Mouse (Mus musculus) C2C12 (cell line): ENCODE data around the gene Lgi4. TPM values are rescaled to one million over a fixed set of nuclear protein-coding genes. Genes with fewer than 3 reads are reported as not detected.

Source experiments
- H3K27me3 ChIP-seq: one replicate; pipeline ENCODE4 v1.6.1; 2011; ENCODE audit not compliant: control insufficient read depth, insufficient read depth, insufficient read length
- H3K36me3 ChIP-seq: one replicate; pipeline ENCODE4 v1.6.1; 2011; ENCODE audit not compliant: control insufficient read depth, insufficient read depth
- H3K4me3 ChIP-seq: one replicate; pipeline ENCODE4 v1.5.1; 2011; ENCODE audit warnings: mild to moderate bottlenecking, control low read depth; ENCODE audit not compliant: poor library complexity, insufficient read depth, severe bottlenecking
- H3K79me2 ChIP-seq: one replicate; pipeline ENCODE4 v1.6.1; 2011; ENCODE audit not compliant: control insufficient read depth, insufficient read depth
- H3K79me3 ChIP-seq: one replicate; pipeline ENCODE4 v1.6.1; 2011; ENCODE audit warnings: low read depth, control low read depth
- H3ac ChIP-seq: one replicate; pipeline ENCODE3; 2011; ENCODE audit warnings: low read depth; ENCODE audit not compliant: control insufficient read depth, insufficient read length
- CEBPB ChIP-seq: IDR thresholded peaks from one replicate; pipeline ENCODE4 v1.6.1; 2011; ENCODE audit warnings: low read depth, mild to moderate bottlenecking, control low read depth, moderate library complexity
- CTCF ChIP-seq: IDR thresholded peaks from one replicate; pipeline ENCODE4 v1.5.1; 2011; ENCODE audit not compliant: control insufficient read depth, insufficient read depth, insufficient read length
- FOSL1 ChIP-seq: IDR thresholded peaks from one replicate; pipeline ENCODE4 v1.8.0; 2011; ENCODE audit warnings: mild to moderate bottlenecking, low read length; ENCODE audit not compliant: poor library complexity, insufficient read depth, severe bottlenecking
- MAX ChIP-seq: IDR thresholded peaks from one replicate; pipeline ENCODE4 v1.6.1; 2011; ENCODE audit warnings: mild to moderate bottlenecking, control low read depth
- MYOD1 ChIP-seq: IDR thresholded peaks from one replicate; pipeline ENCODE4 v1.6.1; 2011; ENCODE audit warnings: low read depth; ENCODE audit not compliant: control insufficient read depth, insufficient read length
- MYOG ChIP-seq: IDR thresholded peaks from one replicate; pipeline ENCODE4 v1.6.1; 2011; ENCODE audit not compliant: control insufficient read depth, insufficient read length; ENCODE audit errors: extremely low read depth
- USF1 ChIP-seq: IDR thresholded peaks from one replicate; pipeline ENCODE4 v1.6.1; 2011; ENCODE audit warnings: low read depth, mild to moderate bottlenecking, control low read depth, moderate library complexity
- polyA plus RNA-seq: library from polyadenylated mRNA; unstranded; fragments of >200 nt; fragmentation: generic; extraction: Trizol; gene quantifications from one replicate; pipeline ENCODE4 v1.2.1, GENCODE M21; 2012; ENCODE audit warnings: missing spikeins

The Lgi4 gene
- polyA plus RNA-seq, 1 experiment: 0.02 TPM

DNA sequence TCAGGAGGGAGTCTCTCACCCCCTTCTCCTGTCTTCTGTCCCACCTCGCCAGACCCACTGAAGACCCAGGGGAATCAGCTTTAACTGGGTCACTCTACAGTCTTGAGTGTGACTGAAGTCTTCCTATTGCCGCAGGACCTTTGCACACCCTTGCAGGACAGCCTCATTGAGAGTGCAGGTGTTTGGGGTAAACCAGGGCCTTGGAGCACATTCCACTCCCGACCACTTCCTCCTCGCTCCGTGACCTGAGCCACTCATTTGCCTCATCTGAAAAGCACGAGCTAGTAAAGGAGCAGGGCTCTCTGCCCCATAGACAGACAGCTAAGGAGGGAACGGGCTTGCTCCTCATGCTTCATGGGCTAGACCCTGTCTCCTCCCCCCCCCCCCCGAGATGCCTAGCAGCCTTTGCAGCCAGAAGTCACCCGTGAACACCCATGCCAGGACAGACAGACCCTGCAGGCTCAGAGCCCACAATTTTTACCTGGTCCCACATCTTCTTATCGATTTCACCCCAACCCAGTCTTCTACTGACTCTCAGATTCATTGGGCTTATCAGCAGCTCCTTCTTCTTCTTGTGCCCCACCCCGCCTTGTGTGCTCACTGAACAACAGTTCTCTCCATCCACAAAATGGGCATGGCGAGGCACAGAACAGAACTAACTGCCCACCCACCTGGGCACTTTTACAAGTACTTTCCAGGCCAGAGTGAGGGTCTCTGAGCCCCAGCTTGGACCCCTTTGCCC is 18.7 kb upstream of the Lgi4 start:
- H3K79me2 ChIP-seq: no peaks in the 10 kb centered on the region
- H3K4me3 ChIP-seq: no peak overlapping the region
- no peaks in the 10 kb centered on the region for H3K36me3 ChIP-seq
- H3K27me3 ChIP-seq: no peaks in the 10 kb centered on the region
- TF ChIP-seq MYOG (no peak), USF1 (no peak), CTCF (no peak), FOSL1 (no peak), CEBPB (no peak), MYOD1 (no peak), MAX (no peak)
- no peak overlapping the region for H3ac ChIP-seq
- no peaks in the 10 kb centered on the region for H3K79me3 ChIP-seq

DNA sequence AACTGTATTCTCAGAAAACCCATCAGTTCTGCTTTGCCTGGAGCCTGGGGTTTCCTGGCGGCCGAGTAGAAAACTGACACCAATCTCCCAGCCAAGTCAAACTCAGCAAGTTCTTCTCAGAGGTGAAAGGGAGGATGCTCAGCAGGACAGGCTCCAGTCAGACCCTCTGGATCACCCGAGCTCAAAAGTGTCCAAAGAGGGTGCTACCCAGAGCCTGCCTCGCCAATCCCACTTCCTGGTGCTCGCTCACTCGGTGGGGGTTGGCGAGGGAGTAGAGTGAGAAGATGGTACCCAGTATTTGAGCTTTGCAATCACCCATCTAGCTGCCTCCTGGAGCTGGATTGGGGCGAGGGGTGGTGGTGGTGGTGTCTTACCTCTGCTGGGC is 18.1 kb upstream of the Lgi4 start:
- H3K27me3 ChIP-seq: no peaks in the 10 kb centered on the region
- no peak for TF ChIP-seq CEBPB
- TF ChIP-seq MAX: no peak
- no peak for TF ChIP-seq FOSL1
- TF ChIP-seq CTCF: no peak
- TF ChIP-seq MYOD1: no peak
- no peak for TF ChIP-seq MYOG
- no peaks in the 10 kb centered on the region for H3K36me3 ChIP-seq
- no peaks in the 10 kb centered on the region for H3K79me2 ChIP-seq
- H3K79me3 ChIP-seq: no peaks in the 10 kb centered on the region
- peak overlapping the region; percentile 25 for H3ac ChIP-seq
- H3K4me3 ChIP-seq: no peak overlapping the region

DNA sequence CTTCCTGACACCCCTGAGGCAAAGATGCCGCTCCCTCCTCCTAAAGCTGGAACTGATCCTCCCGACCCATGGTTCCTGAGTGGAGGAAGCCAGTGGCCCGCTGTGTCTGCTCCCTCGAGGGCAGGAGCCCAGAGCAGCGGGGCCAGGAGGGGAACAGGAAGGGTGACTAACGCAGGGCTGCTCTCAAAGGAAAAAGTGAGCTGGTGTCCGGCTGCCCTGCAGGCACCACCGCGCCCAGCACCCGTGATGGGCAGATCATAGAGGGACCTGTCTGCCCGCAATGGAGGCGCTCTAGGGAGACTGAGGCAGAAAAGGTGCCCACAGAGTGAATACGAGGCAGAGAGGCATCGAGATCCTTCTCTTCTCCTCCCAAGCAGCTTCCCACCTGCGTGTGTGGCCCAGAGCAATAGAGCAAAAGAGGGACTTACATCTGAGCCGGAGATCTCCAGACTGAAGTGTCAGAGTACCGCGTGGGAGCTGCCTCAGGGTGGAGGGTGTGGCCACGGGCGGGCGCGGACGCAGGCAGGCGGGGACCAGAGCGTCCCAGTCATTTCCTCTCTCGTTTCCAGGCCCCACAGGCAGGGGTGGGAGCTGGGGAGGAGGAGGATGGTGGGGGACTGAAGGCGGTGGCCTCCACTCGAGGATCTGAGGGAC is 17.4 kb upstream of the Lgi4 start:
- no peaks in the 10 kb centered on the region for H3K79me2 ChIP-seq
- H3K36me3 ChIP-seq: no peaks in the 10 kb centered on the region
- H3K79me3 ChIP-seq: no peaks in the 10 kb centered on the region
- TF ChIP-seq USF1 (no peak), MAX (no peak), FOSL1 (no peak), MYOG (no peak), CTCF (no peak), MYOD1 (no peak), CEBPB (no peak)
- peak overlapping the region; percentile 37 for H3K4me3 ChIP-seq
- H3ac ChIP-seq: peak overlapping the region; percentile 68
- no peaks in the 10 kb centered on the region for H3K27me3 ChIP-seq

DNA sequence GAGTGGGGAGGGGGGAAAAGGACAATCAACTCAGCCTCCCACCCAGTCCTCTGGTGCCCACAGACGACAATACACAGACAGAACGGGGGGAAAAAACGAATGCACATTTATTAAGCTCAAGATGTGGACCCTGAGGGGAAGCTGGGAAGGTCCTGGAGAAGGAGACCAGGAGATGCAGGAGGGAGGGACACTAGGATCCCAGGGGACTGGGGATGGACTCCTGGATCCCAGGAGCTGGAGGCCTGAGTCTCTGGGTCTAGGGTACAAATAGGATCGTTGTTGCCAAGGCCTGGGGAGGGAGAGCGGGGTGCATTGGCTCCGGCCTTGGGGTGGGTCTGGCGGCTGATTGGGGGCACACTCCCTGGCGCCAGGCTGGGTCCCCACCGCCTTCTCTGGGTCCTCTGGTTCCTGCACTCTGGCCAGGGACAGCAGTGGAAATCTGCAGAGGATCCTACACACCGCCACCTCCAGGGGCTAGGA is 16.7 kb upstream of the Lgi4 start, which contains the start of gene Fxyd5:
Gene Fxyd5 (minus strand): TSS at position 51 of the 480 bp plus-strand sequence.
- no peak for TF ChIP-seq FOSL1
- no peak for TF ChIP-seq MYOD1
- Histone ChIP-seq H3K36me3 (no peaks in the 10 kb centered on the region), H3K4me3 (peak within 1 kb of the TSS; percentile 37), H3K79me2 (no peaks in the 10 kb centered on the region), H3K79me3 (no peaks in the 10 kb centered on the region), H3K27me3 (no peaks in the 10 kb centered on the region), H3ac (peak within 1 kb of the TSS; percentile 68)

DNA sequence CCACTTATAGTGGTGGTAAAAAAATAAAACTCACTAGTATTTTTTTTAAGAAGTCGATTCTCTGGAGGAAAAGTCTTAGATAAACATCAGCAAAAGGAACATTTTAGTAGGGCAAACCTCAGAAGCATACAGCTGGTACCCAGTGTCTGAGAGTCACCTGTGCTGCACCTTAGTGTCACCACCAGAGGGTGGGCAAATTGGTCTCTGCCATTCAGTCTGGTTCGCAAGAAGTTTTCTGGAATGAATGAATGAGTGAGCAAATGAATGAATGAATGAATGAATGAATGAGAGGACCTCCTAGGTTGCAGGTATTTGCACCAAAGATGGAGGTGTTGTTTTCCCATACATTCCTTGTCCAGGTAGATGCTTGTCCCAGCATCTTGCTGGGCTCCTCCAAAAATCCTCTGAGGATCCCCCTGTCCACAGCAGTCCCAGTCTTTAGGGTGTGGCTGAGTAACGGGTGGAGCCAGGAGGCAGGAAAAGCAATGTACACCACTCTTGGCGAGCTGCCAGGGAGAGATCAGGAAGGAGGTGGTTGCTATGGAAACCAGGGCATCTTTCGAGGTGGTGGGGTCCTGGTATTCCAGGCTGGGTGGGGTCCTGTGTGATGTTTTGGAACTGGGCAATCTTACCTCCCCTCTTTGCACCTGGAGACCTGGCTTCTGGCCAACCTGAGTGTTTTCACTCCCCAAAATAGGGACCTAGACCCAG is 9.9 kb upstream of the Lgi4 start:
- Histone ChIP-seq H3K4me3 (no peak overlapping the region), H3K27me3 (peaks cover 7% of the 10 kb centered on the region), H3K79me2 (no peaks in the 10 kb centered on the region), H3K79me3 (no peaks in the 10 kb centered on the region), H3ac (no peak overlapping the region), H3K36me3 (no peaks in the 10 kb centered on the region)
- TF ChIP-seq FOSL1 (no peak), CTCF (no peak), MYOD1 (no peak), CEBPB (no peak), USF1 (no peak), MYOG (no peak), MAX (no peak)
